Mouse (Mus musculus) lung, adult 2 months (tissue): ENCODE measurements around the gene Tmprss9. TPM values are rescaled to one million over a fixed set of nuclear protein-coding genes. Genes with fewer than 3 reads are reported as not detected.

Experiments used
- DNase-seq: peaks from one replicate; pipeline ENCODE4 v3.0.0; 2022
- H3K4me1 ChIP-seq: fragments of 200-500 bp; 2 replicates; pipeline ENCODE4 v1.6.1; 2011; ENCODE audit warnings: low read length; ENCODE audit not compliant: control insufficient read depth, insufficient read depth
- H3K4me3 ChIP-seq: fragments of 200-500 bp; replicated peaks from 2 replicates; pipeline ENCODE3; 2011; ENCODE audit warnings: low read depth, mild to moderate bottlenecking, control low read depth, low read length; ENCODE audit errors: extremely low read depth
- CTCF ChIP-seq: fragments of 200-500 bp; IDR thresholded peaks from 2 replicates; pipeline ENCODE4 v1.5.1; 2011; ENCODE audit warnings: mild to moderate bottlenecking, low read length, control low read depth; ENCODE audit not compliant: insufficient read depth
- POLR2A ChIP-seq: fragments of 200-500 bp; IDR thresholded peaks from 2 replicates; pipeline ENCODE4 v1.6.1; 2011; ENCODE audit warnings: low read depth, mild to moderate bottlenecking, control low read depth, low read length, borderline replicate concordance; ENCODE audit errors: extremely low read depth
- WGBS: fragments of 180-500 bp; shearing (Covaris S2); methylation state at CpG from one replicate; pipeline ENCODE4 v1.1.7; 2018; 5-methylcytosine and 5-hydroxymethylcytosine counted together
- polyA plus RNA-seq: library from polyadenylated mRNA; depleted of rRNA; stranded (reverse); fragments of >200 nt; gene quantifications from 2 replicates; pipeline ENCODE4 v1.2.3, GENCODE M21; 2012

The Tmprss9 gene
- polyA plus RNA-seq, 1 experiment, result 0.07 TPM

GRCm38 (mm10) chr10:80881301-80881700 lies 9.7 kb downstream of the Tmprss9 start:
- no peak overlapping the region for H3K4me3 ChIP-seq
- DNase-seq, result peak; percentile 74
- H3K4me1 ChIP-seq, result no peaks in the 10 kb centered on the region
- no peak for TF ChIP-seq POLR2A
- peak; percentile 86 for TF ChIP-seq CTCF
- WGBS, result 25% methylated on average over 10 of the region's 10 CpGs

DNA sequence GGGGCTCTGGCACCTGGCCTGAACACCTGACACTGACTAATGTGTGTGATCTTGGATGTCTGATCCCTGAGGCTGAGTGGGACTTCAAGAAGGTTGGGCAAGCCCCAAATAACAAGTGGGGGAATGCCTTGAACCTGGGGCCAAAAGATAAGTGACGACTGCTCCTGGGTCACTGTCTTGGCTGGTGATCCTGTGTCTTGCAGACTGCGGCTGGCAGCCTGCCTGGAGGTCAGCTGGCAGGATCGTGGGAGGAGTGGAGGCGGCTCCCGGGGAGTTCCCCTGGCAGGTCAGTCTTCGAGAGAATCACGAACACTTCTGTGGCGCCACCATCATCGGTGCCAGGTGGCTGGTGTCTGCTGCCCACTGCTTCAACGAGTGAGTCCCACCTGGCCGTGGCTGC lies 15.5 kb downstream of the Tmprss9 start:
- TF ChIP-seq POLR2A, result no peak
- no peak for TF ChIP-seq CTCF
- Histone ChIP-seq H3K4me1 (no peaks in the 10 kb centered on the region), H3K4me3 (no peak overlapping the region)
- WGBS, result 33% methylated on average over 11 of the region's 11 CpGs
- peak; percentile 23 for DNase-seq

DNA sequence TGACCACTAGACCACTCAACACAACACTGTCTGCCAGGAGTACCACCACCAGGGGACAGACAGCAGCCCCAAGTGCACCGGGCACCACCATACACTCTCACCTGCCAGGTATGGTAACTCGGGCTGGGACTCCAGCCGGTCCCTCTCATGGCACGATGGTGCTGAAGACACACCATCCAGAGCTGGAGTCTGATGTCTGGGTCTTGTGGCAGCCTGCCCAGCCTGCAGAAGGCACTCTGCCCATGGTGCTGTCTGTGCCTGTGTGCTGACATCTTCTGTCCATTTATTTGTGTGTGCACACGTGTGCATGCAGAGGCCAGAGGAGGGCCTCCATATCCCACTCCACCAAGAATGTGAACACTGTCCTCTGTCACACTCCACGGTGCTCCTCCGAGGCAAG lies 23.5 kb downstream of the Tmprss9 start:
- TF ChIP-seq POLR2A (no peak), CTCF (no peak)
- WGBS, result 82% methylated on average over 7 of the region's 7 CpGs
- DNase-seq, result no peak
- H3K4me3 ChIP-seq, result no peak overlapping the region
- H3K4me1 ChIP-seq, result peaks cover 7% of the 10 kb centered on the region; the same call in 1 of the 2 replicates

GRCm38 (mm10) chr10:80895697-80896096 lies 24.0 kb downstream of the Tmprss9 start:
- Histone ChIP-seq H3K4me3 (no peak overlapping the region), H3K4me1 (peaks cover 7% of the 10 kb centered on the region; the same call in 1 of the 2 replicates)
- DNase-seq, result no peak
- TF ChIP-seq CTCF, result no peak
- no peak for TF ChIP-seq POLR2A
- WGBS, result 78% methylated on average over 6 of the region's 6 CpGs

DNA sequence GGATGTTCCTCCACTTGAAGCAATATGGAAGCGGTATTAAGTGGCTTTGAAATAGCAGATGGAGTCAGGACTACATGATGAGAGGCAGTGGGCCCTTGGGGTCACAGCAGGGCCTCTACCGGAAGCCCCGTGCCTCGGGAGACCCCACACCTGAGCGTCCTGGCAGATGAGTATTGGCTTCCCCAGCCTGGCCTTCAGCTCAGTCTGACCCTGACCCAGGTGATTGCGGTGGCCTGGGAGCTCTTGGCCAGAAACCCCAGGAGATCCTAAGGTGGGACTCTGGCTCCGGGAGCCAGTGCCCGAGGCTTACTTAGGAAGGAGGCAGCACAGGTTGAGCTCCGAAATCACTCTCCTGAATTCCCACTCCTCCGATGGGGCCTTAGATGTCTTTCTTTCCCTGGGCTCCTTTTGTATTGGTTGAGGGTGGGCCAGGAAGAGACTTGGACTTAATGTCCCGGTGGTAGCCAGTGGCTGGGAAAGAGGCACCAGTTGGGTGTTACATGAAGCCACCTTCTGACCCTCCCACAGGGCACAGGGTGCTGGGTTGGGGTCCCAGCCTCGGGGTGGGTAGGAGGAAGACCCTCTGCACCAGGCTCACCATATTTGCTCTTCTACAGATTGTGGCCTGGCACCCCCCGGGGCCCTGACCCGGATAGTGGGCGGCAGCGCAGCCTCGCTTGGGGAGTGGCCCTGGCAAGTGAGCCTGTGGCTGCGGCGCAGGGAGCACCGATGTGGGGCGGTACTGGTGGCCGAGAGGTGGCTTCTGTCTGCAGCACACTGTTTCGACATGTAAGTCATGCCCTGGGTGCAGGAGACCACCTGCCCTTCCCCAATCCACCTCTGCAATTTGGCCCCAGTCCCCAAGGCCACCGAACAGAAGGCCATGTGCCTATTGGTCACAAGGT lies 25.2 kb downstream of the Tmprss9 start:
- TF ChIP-seq POLR2A (no peak), CTCF (no peak)
- H3K4me1 ChIP-seq, result peaks cover 7% of the 10 kb centered on the region; the same call in 1 of the 2 replicates
- H3K4me3 ChIP-seq, result no peak overlapping the region
- no peak for DNase-seq
- WGBS, result 76% methylated on average over 24 of the region's 24 CpGs

DNA sequence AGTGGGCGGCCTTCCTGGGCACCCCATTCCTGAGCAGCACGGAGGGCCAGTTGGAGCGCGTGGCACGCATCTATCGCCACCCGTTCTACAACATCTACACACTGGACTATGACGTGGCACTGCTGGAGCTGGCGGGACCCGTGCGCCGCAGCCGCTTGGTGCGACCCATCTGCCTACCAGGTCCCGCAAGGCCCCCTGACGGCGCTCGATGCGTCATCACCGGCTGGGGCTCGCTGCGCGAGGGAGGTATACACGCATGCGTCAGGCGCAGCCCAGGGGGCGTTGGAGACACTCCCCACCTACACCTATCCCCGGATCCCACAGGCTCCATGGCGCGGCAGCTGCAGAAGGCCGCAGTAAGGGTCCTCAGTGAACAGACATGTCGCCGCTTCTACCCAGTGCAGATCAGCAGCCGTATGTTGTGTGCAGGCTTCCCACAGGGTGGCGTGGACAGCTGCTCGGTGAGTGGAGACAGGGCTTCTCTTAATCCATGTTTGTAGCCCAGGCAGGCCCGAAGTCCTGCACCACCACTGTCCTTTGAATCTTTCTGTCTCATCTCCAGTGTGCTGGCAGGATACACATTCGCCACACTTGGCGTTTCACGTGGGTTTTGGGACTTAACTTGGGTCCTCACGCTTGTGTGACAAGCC lies 26.3 kb downstream of the Tmprss9 start:
- TF ChIP-seq POLR2A, result no peak
- no peak for TF ChIP-seq CTCF
- H3K4me3 ChIP-seq, result no peak overlapping the region
- DNase-seq, result no peak
- 52% methylated on average over 41 of the region's 41 CpGs for WGBS
- H3K4me1 ChIP-seq, result peaks cover 7% of the 10 kb centered on the region; the same call in 1 of the 2 replicates

DNA sequence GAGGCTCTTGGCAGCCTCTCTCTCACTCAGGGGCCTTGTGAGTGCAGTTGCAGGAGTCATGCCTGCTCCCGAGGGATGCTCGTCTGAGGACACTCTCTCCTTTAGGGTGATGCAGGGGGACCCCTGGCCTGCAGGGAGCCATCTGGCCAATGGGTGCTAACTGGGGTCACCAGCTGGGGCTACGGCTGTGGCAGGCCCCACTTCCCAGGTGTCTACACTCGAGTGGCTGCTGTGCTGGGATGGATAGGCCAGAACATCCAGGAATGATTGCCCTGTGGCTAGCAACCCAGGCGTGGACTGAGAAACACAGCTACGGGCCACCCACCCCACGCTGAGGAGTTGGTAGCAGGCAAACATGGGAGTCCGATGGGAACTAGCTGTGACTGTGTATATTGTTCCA lies 27.4 kb downstream of the Tmprss9 start:
- Histone ChIP-seq H3K4me1 (peaks cover 7% of the 10 kb centered on the region; the same call in 1 of the 2 replicates), H3K4me3 (no peak overlapping the region)
- no peak for TF ChIP-seq POLR2A
- no peak for TF ChIP-seq CTCF
- 80% methylated on average over 8 of the region's 8 CpGs for WGBS
- no peak for DNase-seq

- no peak for DNase-seq
- TF ChIP-seq POLR2A, result no peak
- no peak for TF ChIP-seq CTCF
- peak overlapping the region; percentile 69 for H3K4me3 ChIP-seq
- peaks cover 7% of the 10 kb centered on the region; the same call in 1 of the 2 replicates for H3K4me1 ChIP-seq
- 15% methylated on average over 25 of the region's 25 CpGs for WGBS
These were observed 28.1 kb downstream of the Tmprss9 start for GRCm38 (mm10) chr10:80899591-80900317.
